Mouse (Mus musculus) yolk sac, embryonic 10.5 days (tissue): ENCODE data around the gene Eif3a.
A peak's percentile ranks its signal among the peaks of the same experiment; 100 is the strongest.

Experiments
- DNase-seq: peaks from one replicate; pipeline ENCODE4 v3.0.0-alpha.2; 2017; ENCODE audit warnings: low spot score

Gene Eif3a

GRCm38 (mm10) chr19:60758896-60759835, 31.3 kb downstream of the Eif3a start:
- DNase-seq, result no peak

DNA sequence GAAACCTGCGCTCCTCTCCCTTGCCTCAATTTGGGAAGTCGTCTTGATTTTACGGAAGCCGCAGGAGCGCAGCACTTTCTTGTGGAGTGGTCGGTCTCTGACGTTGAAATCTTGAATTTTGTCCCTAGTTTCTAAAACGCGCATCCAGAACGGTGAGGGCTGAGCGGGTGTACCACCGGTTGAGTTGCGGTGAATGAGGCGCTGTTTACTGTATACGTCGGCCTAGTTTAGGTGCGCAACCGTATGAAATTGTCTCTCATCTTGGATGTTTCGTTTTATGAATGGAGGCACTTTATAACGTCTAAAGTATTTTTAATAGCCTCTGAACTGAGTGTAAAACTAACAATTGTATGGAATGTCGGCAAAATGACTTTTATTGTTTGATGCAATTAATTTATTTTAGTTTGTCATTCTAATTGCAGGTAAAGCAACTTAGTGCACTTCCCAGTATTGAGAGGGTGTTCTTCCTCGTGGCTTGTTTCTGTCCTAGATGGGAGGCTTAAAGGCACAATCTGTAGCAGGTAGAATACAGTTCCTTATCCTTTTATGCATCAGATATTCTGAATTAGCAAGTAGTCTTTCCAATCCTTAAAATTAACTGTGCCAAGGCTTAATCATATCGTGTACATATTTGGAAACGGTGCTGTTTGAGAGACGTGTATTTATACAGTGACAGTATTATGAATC, 33.2 kb downstream of the Eif3a start:
- no peak for DNase-seq

DNA sequence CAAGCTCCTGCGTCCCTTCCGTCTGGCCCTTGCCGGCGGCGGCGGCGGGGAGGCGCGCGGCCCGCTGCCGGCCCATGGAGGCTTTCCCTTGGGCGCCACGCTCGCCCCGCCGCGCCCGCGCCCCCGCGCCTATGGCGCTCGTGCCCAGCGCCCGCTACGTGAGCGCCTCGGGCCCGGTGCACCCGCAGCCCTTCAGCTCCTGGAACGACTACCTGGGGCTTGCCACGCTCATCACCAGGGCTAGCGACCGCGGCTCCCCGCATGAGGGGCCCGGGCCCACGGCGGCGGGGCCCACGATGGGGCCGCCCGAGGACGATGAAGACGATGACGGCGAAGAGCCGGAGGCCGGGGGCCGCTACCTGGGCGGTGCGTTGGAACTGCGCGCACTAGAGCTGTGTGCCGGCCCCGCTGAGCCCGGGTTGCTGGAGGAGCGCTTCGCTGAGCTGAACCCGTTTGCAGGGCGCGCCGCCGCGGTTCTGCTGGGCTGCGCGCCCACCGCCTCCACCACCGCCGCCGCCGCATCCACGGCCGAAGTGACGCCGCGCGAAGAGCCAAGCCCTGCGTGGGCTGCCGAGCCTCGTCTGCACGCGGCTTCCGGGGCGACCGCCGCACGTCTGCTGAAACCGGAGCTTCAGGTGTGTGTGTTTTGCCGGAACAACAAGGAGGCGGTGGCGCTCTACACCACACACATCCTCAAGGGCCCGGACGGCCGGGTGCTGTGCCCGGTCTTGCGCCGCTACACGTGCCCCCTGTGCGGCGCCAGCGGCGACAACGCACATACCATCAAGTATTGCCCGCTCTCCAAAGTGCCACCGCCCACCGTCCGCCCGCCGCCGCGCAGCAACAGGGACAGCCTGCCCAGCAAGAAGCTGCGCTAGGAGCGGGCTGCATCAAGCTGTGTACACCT, 34.0 kb downstream of the Eif3a start:
- DNase-seq, result peak; percentile 50

DNA sequence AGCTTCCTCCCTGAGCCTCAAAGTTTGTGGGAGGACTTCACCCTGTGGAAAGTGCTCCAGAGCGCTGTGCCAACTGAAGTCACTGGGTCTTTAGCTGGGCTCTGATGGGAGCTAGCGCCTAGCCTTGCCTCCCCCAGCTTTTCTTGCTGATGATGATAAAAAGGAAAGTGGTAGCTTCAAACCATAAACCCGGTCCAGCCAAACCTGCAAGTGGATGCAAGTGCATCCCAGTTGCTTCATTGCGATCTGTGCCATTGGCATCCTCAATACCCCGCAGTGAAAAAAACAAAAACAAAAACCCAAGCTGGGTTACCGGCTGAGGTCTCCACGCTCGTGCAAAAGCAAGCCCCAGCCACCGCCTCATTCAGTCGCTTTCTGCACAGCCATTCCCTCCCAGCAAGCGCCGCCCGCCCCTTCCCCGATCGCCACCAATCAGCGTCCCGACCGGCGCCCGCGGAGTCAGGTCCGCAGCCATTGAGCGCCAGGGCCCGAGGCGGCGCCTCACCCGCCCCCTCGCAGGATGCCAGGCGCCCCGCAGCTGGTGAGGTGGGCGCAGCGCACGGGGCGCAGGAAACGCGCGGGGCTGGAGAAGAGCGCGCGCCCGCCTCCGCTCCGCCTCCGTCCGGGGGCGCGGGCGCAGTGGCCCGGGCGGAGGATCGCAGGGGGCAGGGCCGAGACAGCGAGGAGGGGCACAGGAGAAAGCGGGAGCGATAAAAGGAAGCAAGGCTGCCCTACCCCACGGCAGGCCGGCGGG, 34.8 kb downstream of the Eif3a start, which contains the start of gene Nanos1:
Nanos1 (plus strand) TSS at position 550 of the 754 bp plus-strand sequence.
- peak; percentile 88 for DNase-seq

DNA sequence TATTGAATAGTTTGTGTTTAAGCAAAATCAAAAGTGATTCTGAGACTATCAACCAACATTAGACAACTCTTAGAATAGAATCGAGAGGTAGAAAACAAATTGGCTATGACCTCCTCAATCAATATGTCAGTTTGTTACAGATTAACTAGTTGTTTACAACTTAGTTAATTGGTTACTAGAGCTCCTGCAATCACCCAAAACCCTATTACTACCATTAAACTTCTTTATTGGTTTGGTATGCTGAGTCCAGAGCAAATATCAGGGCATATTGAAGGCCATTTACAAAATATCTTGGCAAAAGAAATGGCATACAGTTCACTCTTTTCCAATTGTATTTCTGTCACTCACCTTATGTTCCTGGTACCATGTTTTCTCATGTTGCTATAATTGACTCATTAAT, 42.7 kb downstream of the Eif3a start:
- DNase-seq, result no peak

DNA sequence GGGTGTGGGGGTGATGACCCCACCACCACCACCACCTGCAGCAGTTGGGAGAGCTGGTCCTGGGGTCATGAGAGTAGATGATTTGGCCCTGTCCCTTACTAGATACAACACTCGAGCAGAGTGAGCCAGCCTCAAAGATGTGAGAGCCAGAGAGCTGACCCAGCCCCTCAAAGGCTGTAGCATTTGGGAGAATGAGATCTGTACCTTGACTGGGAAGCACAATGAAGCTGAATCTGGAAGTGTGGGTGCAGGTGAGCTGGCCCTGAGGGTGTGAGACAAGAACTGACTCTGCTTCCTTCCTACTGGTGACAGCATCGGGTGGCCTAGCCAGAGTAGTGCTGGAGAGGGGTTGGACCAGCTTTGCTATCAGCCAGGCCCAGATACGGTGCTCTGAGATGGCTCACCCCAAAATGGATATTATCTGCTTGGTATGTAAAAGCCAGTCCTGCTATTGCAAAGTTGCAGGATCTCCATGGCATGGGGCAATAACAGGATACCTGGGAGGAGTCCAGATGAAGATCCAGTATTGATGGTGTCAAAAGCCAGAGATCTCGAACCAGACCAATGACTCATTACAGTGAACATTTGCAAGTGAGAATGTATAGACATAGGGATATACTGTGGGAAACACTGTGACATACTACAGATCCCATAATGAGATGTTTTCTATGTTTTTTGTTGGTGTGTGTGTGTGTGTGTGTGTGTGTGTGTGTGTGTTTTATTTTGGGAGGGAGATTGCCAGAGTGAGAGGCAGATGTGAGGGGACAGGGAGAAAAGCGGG, 46.5 kb downstream of the Eif3a start:
- DNase-seq, result no peak

DNA sequence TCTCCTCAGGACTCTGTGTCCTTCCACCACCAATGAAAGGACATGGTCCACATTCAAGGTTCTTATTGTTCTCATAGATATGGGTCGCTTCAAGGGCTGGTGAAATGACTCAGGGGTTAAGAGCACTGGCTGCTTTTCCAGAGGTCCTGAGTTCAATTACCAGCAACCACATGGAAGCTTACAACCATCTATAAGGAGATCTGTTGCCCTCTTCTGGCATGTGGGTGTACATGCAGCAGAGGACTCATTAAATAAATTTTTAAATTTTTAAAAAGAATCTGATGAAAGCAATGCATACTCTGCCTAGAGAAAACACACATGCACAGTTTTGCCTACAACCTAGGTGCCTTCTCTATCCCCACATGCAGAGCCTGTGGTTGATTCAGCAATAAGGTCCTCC, 49.9 kb downstream of the Eif3a start:
- no peak for DNase-seq

- no peak for DNase-seq
Observed at GRCm38 (mm10) chr19:60731966-60732365, 58.5 kb downstream of the Eif3a start.

GRCm38 (mm10) chr19:60731299-60731698, 59.2 kb downstream of the Eif3a start:
- DNase-seq, result no peak

- peak; percentile 12 for DNase-seq
Observed at GRCm38 (mm10) chr19:60730281-60730852, 60.1 kb downstream of the Eif3a start.

GRCm38 (mm10) chr19:60716381-60716780, 74.1 kb downstream of the Eif3a start:
- DNase-seq, result no peak

DNA sequence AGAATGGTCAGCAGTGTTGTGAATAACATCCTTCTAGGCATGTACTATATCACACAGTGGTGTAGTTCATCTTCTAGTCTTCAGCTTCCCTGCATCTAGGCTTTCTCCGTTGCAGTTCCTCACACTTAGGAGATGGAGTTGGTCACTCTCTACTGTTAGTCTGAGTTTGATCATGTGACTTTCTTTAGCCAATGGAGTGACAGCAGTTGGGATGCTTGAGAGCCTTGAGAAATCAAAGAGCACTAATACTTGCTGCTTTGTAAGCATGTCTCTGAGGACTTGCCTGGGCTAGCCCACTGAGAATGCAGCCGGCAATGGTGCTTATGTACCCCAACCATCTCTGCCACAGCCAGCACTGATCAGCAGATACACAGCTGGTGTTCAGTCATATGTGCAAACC, 77.9 kb downstream of the Eif3a start:
- DNase-seq, result no peak
